Mouse (Mus musculus) activated CD4-positive, CD25-positive, alpha-beta regulatory T cell, adult 4 months (primary cell): ENCODE results near the gene Ldhal6b. TPM values are rescaled to one million over a fixed set of nuclear protein-coding genes. Genes with fewer than 3 reads are reported as not detected.
"Not testable (repeated sequence)": the region's sequence is repeated elsewhere in the genome, so short reads cannot be mapped to it uniquely, and the experiment has no call there.

Source experiments
- ATAC-seq: one replicate; pipeline ENCODE4 v1.8.0; 2017
- polyA plus RNA-seq, 2 experiments: library from polyadenylated mRNA; unstranded; fragments of 100-300 nt; shearing (Covaris generic); gene quantifications; one replicate each; pipeline ENCODE4 v1.2.1; 2017

The Ldhal6b gene
- polyA plus RNA-seq = under 1 TPM in 1 of 2 experiments, not detected in 1; 0.30 TPM

DNA sequence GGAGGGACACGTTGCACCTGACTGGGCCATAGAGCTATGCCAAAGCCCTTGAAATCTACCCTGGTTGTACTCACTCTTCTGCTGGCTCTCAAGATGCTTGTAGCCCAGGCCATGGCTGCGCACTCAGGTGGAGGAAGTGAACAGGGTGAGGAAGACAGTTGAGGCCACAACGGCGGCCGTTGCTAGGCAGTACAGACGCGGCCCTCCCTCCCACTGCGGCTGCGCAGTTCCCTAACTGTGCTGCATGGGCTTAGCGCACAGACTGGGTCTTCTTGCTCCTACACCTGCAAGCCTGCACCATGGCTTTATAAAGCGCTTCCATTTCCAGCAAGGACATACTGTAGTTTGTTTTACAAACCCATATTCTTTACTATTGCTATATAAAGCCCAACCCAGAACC lies at the start of gene Ldhal6b:
Gene Ldhal6b, minus strand, starts transcription at position 223 of the 400 bp plus-strand sequence.
- no peak for ATAC-seq

DNA sequence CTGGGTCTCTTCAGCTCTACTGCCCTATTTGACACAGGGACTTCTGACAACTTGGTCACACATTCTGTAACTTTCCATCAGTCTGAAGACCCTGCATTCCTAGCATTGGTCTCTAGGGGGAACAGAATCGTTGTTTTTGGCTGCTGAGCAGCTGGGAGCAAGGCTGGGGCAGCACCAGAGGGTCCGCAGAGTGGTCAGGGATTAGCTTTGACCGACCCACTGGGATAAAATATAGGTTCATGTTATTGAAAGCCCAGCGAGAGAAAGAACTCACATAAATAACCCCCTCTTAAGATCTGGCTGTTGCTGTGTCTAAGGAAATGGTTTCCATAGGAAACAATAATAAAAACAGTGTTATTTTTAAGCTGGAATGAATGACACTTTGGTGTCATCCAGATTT lies 48.6 kb upstream of the Ldhal6b start:
- no peak for ATAC-seq

DNA sequence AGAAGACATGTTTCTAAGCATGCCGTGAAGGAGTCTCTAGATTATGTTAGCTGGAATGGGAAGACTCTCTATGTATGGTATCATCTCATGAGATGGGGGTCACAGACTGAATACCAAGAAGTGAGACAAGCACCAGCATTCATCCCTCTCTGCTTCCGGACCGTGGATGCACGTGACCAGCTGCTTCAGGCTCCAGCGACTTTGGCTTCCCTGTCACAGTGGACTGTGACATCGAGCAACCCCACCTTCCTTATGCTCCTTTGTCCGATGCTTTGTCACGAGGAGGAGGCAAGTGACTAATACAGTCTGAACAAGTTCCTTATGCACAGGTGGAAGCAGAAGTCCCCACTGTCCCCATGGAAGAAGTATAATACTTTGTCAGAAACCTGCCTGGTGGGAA lies 48.2 kb upstream of the Ldhal6b start:
- ATAC-seq = no peak

DNA sequence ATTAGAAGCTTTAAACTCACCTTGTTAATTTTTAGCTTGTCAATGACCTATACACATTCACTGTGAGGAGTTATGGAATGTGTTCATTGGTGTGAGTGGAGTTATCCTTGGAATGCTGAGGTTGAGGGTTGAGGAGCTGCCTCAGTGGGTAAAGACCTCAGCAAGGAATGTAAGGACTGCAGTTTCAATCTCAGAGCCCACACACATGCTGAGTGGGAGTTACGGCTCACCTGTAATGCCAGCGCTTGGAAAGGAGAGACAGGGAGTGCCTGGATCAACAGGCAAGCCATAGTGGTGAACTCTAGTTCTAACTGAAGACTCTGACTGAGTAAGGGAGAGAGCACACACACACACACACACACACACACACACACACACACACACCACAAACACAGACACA lies 45.3 kb upstream of the Ldhal6b start:
- ATAC-seq = no peak

DNA sequence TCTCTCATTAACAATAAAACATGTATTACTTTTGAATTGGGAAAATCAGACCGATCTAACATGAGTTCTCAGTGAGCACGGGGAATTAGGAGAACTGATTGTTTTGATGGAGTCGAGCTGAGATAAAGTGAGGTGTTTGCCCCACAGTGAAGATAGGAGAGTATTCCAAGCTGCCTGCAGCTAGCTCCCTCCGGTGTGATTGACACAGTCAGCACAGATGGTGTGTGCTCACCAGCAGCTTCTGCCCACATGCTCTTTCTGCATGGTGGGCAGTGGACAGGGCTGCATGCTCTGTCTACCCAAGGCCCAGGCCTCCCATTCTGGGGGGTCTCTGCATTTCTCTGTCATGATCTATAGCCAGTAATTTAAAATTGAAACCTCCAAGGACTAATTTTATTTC lies 35.1 kb upstream of the Ldhal6b start:
- no peak for ATAC-seq

DNA sequence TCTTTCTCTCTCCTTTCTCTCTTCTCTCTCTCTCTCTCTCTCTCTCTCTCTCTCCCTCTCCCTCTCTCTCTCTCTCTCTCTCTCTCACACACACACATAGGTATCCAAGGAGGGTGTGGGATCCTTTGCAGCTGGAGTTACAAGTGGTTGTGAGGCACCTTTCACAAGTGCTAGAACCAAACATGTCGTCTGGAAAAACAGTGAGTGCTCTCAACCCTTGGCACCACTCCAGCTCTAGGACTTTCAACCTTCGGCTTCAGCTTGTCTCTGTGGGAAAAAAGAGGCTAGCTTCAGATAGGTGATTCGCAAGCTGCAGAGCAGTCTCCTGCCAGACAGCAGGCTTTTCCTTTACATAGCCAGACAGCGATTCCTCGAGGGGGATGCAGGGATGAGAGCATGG lies 25.2 kb upstream of the Ldhal6b start:
- ATAC-seq = no peak

DNA sequence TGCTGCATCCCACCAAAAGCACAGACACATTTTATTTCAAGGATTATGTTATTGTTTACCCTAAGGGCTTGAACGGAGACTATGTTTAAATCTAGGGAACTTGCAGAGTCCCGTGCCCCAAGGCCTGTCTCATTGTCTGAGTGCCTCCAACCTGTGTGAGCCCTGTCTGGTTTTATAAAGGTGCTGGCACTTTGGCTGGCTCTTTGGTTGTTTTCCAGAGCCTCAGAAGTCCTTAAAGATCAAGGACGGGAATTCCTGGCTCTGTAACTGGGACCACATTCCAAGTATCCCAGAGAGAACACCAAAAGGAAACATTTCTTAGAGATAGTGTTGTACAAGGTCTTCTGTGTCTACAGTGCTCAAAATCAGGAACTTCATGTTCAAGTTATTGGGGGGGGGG lies 24.7 kb upstream of the Ldhal6b start:
- ATAC-seq = no peak

DNA sequence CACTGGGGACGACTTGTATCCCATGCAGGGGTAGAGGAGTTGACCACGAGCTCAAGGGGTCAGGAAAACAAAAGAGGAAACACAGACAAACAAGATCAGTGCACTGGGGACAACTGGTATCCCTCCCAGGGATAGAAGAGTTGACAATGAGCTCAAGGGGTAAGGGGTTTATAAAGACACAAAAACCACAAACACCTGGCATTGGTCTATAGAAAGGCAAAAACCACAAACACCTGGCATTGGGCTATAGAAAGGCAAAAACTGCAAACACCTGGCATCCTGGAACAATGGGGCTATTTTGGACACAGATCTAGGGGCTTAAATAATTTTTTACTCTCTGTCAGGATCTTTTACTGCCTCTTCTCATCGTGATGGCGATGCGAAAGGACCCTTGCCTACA lies 23.8 kb upstream of the Ldhal6b start:
- not testable (repeated sequence) for ATAC-seq

DNA sequence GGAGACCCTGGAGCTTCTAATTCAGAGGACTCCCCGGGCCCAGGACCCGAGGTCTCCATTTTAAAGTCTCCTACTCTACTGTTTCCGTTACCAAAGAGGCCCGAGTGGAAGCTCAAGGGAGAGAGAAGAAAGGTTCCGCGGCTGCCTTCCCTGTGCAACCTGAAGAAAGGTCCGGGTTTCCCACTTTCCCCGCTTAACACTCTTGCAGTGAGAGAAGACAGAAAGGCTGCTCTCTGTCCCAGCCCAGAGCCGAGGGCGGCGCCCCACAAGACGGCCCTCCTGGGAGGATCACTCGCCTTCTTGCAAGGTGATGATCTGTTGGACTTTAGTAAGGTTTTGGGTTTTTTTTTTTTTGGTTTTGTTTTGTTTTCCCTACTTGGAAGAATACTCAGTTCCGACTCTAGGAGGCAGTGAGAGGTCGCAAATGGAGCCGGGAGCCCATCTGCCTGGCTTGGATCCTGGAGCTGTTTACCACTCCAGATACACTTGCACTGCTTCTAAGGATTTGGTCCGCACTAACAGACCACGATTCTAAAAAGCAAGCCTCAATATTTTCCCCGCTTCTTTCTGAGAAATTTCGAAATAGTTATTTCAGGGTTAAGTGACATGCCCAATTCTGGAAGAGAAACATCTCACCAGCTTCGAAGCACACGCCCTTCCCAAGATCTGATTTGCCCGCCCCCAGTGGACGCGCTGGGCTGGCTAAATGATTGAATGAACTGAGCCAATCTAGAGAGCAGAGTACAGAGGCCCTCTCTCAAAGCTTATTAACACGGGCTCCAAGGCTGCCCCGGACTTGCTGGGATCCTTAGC lies 21.8 kb upstream of the Ldhal6b start, which contains the start of gene Tmem242:
Gene Tmem242, minus strand, starts transcription at position 101 of the 813 bp plus-strand sequence.
- ATAC-seq = peak; percentile 73

DNA sequence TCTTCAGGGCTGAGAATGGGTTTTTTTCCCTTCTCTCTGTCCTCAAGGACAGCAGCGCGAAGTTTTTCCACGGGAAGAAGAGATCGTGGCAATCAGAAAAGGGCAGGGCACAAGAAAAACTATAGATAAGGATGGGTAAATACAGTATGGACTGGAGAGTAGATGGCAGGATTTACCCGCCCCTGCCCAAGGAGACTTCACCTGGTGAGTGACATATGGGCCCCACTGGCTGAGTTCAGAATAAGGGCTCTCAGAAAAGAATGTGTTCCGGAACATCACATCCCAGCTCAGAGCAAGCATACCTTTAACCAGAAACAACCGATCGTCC lies 21.2 kb upstream of the Ldhal6b start:
- ATAC-seq = peak; percentile 48

DNA sequence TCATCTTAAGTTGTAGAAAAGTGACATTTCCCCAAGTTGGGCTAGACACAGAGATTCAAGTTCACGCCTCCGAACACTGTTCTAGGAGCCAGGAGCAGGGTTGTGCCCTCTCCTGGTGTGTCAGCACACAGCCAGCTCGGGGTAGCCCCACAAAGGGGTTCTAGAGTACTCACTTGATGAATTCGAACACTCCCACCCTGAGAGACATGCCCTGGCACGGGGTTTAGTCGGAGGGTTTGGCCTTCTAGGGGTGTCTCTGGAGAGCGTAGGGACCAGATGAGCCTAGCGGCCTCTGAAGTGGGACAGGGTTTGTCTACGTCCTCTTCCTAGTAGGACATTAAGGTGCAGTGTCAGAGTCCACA lies 11.2 kb upstream of the Ldhal6b start:
- ATAC-seq = peak; percentile 34

DNA sequence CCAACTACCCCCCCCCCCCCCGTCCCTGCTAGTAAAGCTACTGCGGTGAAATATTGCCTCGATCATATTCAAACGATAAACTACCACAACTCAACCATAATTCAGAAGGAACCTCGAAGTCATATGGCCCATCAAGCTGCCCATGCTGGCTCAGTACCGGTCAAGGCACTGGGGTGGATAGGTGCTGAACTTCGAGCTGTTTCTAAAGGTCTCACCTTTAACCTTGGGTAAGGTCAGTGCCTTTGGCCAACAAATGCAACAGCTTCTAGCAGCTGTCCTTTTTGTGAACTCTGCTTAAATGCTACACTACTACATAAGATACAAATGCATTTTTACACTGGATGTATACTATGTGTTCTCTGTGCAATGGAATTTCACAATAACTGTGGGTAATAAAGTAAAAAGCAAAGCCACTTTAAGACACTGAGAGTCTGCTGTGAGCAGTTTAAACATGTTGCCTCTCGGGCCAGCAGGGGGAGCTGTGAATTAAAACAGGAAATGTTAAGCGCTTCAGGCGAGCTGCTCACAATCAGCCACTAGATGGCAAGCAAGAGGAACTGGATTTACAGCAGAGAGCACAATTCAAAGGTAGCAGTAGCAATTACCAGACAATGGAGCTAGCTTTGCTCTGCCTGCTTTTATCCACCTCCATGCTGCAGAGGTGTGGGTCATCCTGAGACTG lies 10.7 kb upstream of the Ldhal6b start:
- ATAC-seq = peak; percentile 99

DNA sequence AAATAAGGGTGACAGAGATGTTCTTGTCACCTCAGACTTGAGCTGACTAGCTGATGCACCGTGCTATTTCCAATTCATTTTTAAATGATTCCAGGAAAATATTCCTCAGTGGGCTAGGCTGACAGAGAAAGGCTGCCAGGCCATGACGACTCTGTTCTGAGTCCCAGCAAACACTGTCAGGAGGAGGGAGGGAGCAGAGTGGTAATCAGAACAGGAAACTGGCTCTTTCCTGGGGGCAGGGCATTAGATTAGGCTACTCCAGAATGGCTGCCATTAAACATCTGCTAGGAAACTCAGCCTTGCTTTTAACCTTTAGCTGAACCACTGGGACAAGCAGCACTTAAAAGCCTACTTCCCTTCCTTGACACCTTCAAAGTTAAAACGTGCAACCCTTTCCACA lies 6.6 kb upstream of the Ldhal6b start:
- ATAC-seq = no peak

DNA sequence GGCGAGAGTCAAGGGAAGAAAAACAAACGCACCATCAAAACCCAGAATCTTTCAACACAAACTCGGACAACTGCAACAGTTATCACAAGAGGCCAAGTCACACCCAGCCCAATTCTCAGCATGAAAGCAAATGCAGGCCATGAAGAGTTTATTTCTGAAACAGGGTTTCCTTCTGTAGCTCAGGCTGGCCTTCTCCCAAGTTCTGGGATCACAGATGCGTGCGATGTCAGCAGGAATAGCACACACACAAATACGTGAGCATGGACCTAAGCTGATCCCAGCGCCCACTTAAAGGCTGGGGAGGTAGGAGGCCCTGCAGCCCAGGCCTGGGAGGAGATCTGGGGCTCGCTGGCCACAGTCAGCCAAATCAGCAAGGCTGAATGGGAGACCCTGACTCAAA lies 5.6 kb upstream of the Ldhal6b start:
- no peak for ATAC-seq

DNA sequence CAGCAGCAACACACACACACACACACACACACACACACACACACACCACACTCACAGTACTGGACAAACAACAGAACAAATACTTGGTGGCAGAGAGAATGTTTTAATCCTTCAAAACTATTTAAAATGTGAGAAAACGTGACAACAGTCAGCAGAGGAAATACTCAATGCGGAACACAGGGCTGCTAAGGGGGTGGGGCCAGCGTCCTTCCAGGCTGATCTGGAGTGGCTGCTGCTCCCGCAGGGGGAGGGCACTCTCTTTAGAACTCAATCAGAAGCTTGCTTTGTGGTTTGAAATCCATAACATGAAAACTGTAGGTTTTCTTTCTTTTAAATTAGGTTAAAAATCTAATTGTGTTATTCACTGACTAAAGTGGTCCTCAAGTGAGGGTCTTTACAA lies 3.3 kb upstream of the Ldhal6b start:
- no peak for ATAC-seq

DNA sequence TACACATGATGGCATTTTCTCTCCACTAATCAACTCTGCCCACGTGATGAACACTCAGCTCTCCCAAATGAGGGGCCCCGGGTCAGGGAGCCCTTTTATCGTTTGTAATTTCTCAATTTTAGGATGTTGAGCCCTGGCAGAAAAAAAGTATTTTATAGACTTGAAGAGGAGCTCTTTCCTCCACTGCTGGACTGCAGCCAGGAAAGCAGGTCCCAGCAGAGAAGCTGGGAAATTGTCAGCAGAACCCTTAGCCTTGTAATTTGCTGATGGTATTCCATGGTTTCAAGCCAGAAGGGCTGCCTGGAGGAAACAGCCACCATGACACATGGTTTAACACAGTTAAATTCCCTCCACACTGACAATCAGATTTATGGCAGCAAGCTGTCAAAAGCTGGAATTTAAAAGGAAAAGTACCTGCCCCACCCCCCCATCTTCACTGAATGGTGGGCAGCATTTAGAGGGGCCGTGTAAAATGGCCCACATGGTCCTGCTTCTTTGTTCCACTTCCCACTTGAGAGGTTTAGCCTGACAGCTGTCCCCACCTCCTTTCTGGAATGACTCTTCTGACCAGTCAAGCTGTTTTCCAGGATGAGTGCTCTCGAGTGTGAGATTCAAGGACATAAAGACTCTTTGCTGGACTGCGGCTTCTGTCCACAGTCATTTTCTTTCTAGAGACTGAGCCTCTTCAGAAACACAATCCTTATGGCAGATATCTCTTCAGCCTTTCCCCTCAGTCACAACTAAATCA lies 1.4 kb upstream of the Ldhal6b start:
- no peak for ATAC-seq

DNA sequence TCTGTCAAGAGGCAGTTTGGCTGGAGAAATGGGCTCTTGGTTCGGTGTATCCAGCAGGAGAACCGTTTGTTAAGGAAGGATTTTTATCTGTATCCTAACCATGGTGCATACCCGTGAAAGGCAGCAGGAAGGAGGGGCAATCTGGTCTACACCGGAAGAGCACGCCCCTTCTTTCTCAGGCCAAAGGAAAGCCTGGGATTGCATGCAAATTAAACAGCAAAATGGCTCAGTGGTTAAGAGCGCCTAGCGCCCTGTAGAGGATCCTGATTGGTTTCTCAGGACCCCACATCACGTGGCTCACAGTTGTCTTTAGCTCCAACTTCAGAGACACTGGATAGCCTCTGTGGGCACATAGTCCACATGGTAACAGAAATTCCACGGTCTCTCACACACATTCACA lies 489 bp upstream of the Ldhal6b start:
- no peak for ATAC-seq

DNA sequence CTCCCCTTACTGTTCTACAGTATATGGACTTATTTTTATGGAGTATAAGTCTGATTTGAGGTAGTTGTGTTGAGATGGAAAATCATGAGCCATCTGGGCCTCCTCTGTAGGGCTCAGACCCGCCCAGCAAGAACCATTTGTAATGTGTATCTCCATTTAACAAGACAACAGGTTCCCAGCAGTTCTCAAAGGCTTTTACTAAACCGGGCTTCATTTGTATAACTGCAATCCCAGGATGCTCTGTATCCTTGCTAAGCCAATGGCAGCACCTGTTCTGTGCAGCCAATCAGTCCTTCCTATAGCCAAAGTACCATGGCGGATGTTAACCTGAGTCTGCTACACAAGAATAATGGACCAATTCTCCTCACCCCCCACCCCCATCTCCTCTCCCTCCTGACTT lies 2.0 kb downstream of the Ldhal6b start:
- ATAC-seq = no peak

DNA sequence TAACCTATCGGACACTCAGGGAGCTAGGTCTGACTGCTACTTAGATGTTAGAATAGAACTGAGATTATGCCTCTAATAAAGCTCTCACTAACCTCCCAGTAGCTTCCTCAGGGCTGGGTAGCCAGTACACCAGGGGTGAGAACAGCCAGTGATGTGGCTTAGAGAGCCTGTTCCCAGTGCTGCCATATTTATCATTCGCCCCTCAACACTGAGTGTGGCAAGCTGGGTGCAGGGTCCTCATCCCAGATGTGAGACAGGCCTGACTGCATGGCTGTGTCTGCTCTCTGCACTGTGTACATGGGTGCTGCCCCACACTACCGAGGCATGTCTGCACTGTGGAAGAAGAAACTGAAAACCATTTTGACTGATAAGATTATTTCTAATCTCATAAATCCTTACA lies 4.5 kb downstream of the Ldhal6b start:
- no peak for ATAC-seq

DNA sequence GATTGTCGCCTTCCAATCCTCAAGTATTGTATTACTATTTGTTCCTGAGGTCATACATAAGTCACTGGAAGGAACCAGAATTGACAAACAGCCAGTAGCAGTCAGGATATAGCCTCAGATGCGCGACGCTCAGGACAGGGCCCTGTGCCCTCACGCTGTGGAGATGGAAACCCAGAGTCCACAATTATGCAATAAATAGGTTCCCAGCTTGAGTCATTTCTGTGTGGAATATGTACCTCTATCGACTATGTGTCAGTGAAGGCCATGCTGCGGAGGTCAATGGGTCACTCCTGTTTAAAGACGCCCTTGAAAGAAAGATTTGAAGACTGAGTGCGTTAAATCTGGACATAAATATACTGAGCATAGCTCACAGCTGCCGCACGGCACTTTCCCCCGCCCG lies 5.2 kb downstream of the Ldhal6b start:
- ATAC-seq = no peak

DNA sequence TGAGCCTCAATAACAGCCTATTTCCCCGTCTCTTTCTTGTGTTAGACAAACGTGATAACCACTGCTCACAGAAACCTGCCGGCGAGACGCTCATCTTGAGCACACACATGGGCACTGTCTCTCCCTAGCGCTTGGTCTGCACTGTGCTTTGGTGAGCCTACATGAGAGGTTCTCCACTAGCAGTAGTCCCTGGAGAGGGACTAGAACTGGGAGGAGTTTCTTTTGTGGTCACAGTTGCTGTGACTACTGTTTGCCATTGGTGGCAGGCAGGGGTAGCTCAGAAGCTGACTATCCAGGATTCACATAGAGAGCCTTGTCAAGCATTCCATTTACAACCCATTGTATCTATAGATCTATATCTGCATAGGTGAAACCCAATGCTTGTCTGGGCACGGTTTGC lies 5.8 kb downstream of the Ldhal6b start:
- ATAC-seq = no peak

DNA sequence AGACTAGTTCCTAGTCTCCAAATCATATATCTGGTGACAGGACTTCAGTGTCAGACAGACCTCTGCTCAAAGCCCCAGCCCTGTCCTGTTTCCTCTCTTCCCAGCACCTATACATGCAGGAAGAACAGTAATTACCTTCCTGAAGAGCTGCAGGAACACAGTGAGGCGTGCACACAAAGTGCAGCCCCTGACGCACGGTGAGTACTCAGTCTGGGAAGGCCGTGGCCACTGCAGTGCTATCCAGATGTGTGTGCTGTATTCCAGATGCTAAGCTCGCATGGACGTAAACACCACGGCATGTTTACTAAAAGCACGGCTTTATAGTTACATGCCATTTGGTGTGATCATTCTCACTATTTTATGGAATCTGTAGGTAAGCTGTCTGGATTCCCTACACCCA lies 6.3 kb downstream of the Ldhal6b start:
- ATAC-seq = no peak

DNA sequence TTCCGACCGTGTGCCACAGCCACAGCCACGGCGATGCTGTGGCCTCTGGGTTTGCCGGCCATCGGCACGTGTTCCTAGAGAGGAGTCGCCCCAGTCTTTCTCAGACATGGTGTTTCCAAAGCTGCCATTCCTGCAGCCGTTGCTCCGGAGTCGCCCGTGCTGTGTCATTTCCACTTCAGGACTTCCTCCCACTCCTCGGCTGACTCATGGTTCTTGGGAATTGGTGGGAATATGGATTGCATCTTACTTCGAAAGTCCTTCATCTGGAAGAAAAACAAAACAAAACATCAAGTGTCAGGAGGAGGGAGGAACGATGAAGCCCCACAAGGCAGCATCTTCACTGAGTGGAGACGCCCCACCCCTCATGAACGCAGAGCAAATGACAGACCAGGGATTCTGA lies 7.4 kb downstream of the Ldhal6b start:
- ATAC-seq = no peak

DNA sequence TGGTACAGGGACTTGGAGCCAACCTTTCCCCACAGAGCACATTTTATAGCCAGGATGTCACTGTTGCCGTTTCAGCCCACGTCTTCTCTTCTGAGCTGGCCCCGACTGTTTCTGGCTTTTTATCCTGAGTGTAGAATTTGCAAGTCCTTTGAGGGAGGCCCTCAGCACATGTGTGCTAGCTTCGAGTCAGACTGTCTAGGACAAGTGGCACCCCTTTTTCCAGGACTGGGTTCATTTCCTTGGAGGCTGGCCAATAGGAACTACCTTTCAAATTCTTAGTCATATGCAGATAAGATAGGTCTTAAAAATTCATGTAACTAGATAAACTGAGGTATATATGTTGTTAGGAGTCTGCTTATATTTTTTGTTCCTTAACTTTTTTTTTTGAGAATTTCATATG lies 8.2 kb downstream of the Ldhal6b start:
- no peak for ATAC-seq
